Mouse (Mus musculus) T-helper 2 cell (primary cell): ENCODE measurements around the gene 1700024G13Rik.
"Not testable (repeated sequence)": the region's sequence is repeated elsewhere in the genome, so short reads cannot be mapped to it uniquely, and the experiment has no call there.

Experiments used
- in situ Hi-C: fragments of 300-600 bp; cut with MboI, MseI; formaldehyde crosslinking; loops from one replicate; pipeline ENCODE4 v1.15.1; 2025; ENCODE audit warnings: high pct_unique_total_duplicates

1700024G13Rik gene

GRCm38 (mm10) chr14:32388196-32388595 lies at the start of gene 1700024G13Rik:
Gene 1700024G13Rik (minus strand): TSS chr14:32388391.
- in situ Hi-C loops, result no loop called here

- in situ Hi-C loops, result no loop called here
Observed at GRCm38 (mm10) chr14:32437352-32437793, 49.2 kb upstream of the 1700024G13Rik start.

GRCm38 (mm10) chr14:32429030-32429602 lies 40.9 kb upstream of the 1700024G13Rik start:
- in situ Hi-C loops, result no loop called here

DNA sequence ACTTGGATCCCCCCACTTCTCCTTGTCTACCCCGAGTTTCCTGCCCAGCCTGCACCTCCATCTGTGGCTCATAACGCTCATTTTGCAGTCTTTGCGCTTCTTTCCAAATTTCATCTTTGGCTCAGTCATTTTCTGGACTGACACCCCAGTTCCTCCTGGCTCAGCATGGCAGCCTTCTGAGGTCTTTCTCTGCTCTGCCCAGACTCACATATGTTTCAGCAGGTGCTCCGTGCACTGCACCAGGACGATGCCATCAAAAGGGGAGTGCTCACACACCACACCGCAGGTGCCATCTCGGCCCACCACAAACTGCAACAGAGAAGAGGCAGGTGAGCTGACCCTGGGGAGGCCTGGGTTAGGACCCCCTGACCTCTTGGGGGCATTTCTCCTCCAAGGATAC lies 35.8 kb upstream of the 1700024G13Rik start:
- in situ Hi-C loops, result no loop called here

GRCm38 (mm10) chr14:32418747-32419146 lies 30.6 kb upstream of the 1700024G13Rik start:
- in situ Hi-C loops, result no loop called here

- in situ Hi-C loops, result no loop called here
Observed at GRCm38 (mm10) chr14:32412075-32412474, 23.9 kb upstream of the 1700024G13Rik start.

DNA sequence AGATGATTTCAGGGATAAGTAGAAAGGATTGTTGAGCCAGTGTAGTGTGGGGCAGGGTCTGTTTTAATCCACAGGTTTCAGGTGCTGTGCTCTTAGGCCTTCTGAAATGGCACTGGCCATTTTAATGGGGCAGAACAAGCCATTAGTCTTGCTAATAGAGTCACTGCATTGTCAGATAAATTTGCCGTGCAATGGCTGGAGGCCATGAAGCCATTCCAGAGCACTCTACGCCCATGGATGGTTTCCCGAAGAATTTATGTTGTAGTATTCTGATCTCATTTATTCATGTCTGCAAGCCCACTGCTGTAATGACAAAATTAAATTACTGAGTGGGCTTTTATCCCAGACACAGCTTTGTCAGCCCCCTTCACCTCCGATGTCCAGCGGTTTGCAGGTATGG lies 21.9 kb upstream of the 1700024G13Rik start:
- in situ Hi-C loops, result no loop called here

GRCm38 (mm10) chr14:32405399-32405798 lies 17.2 kb upstream of the 1700024G13Rik start:
- in situ Hi-C loops, result not testable (repeated sequence)

DNA sequence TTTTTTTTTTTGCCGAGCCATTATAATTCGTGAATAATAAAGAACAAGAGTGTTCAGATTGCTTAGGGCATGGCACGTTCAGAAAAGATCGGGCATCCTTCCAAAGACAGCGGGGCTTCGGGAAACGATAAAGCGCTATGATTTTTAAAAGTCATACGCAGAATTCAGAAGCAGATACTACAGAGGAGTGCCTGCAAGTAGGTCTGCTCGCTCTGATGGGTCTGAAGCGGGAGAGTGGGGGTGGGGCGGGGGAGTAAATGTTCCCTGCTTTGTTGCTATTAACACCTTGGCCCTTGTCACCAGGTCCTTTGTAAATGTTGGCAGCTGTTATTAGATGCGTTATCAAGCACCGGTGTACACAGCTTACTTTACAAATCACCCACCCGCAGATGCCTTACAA lies 6.6 kb downstream of the 1700024G13Rik start:
- in situ Hi-C loops, result no loop called here

DNA sequence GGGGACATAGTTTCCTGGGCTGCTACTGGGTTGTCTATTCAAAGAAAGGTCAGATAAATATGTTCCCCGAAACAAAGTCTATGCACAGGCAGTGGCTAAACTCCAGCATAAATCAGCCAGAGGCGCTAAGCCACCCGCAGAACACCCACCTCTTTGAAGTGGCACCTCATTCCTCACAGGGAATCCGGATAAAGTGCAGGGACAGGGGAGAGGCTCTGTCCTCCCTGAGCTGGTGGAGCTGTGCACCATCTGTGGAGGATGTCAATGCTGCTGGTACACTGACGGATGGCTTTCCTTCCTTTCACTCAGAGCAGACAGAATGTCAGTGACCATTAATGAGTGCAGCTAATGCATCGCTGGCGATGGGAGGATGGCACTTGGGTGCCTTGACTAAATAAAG lies 7.1 kb downstream of the 1700024G13Rik start:
- in situ Hi-C loops, result no loop called here

GRCm38 (mm10) chr14:32380099-32380480 lies 8.1 kb downstream of the 1700024G13Rik start:
- in situ Hi-C loops, result no loop called here

DNA sequence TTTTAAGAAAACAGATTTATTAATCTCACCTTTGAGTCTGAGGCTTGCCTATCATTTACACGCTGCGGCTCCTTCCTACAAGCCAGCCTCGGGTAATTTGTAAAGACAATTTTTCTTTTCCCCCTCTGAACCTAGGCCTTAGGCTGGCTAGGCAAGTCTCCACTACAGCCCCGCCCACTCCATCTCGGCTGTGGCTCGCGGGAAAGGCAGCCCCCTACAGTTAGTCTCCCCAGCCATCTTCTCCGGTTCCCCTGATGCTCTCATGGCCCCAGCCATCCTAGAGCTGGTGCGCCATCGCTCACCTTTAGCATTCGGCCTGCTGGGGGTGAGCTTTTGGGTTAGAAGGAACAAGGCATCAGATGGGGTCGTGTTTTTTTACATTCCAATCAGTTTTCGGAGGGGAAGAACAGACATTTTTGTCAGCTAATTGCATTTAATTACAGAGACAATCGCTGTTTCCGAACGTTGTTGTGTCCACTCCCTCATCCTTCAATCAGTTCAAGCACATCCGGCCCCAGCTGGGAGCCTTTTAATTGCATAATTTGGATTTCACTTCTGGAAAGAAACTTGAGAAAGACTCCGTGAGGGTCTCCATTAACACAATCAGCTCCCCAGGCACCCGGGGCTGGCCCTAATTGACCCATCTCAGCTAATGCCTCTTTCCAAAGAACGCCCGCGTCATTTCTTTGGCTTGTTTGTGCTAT lies 8.6 kb downstream of the 1700024G13Rik start:
- in situ Hi-C loops, result no loop called here

GRCm38 (mm10) chr14:32372510-32372909 lies 15.7 kb downstream of the 1700024G13Rik start:
- in situ Hi-C loops, result no loop called here

GRCm38 (mm10) chr14:32369756-32370155 lies 18.4 kb downstream of the 1700024G13Rik start:
- in situ Hi-C loops, result no loop called here

DNA sequence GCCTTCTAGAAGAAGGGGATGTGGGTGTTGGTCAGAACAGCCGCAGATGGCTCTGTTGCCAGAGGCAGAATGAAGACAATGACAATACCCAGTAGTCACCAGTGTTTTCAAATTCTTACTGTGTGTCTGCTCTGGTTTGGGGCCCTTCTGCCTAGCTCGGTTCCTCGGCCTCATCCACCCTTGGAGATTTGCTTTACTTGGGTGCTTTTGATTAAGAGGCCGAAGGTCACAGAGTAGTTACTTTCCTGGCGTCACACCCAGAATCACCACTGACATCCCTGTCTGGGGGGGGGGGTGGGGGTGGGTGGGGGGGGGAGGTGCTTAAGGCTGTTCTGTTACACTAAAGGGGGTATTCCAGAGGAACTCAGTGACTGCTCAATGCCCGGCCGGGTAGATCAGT lies 23.8 kb downstream of the 1700024G13Rik start:
- in situ Hi-C loops, result no loop called here

DNA sequence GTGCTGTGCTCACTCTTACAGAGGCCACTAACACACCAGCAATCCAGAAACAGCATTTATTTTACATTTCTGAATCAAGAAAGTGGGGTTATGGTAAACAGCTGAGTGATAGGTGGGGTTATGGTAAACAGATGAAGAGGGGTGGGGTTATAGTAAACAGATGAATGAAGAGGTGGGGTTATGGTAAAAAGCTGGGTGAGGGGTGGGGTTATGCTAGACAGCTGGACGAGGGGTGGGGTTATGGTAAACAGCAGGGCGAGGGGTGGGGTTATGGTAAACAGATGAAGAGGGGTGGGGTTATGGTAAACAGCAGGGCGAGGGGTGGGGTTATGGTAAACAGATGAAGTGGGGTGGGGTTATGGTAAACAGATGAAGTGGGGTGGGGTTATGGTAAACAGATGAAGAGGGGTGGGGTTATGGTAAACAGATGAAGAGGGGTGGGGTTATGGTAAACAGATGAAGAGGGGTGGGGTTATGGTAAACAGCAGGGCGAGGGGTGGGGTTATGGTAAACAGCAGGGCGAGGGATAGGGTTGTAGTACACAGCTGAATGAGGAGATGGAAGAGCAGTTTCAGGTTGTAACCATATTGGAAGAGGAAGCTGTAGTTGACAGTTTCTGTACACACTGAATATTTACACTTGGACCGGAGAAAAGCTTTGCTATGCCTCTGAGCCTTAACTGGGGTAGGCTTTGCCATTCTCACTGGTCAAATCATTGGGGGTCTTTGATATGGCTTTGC lies 36.8 kb downstream of the 1700024G13Rik start:
- in situ Hi-C loops, result not testable (repeated sequence)

- in situ Hi-C loops, result no loop called here
Observed at GRCm38 (mm10) chr14:32347307-32347706, 40.9 kb downstream of the 1700024G13Rik start.

- in situ Hi-C loops, result no loop called here
Observed at GRCm38 (mm10) chr14:32344694-32345093, 43.5 kb downstream of the 1700024G13Rik start.

- in situ Hi-C loops, result no loop called here
Observed at GRCm38 (mm10) chr14:32344176-32344575, 44.0 kb downstream of the 1700024G13Rik start.

DNA sequence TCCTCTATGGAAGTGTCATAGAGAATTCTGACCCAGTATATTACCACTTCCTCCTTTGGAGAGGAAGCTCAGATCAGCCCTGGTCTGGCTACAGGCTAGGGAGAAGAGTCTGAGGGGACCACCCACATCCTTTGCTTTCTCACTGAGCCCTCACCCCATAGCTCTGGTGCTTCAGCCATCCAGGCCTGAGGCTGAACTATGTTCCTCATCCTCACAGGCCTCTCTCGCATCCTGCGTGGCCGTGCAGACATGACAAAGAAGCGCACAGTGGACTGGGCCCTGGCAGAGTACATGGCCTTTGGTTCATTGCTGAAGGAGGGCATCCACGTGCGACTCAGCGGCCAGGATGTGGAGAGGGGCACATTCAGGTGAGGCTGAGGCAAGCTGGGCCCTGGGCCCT lies 46.4 kb downstream of the 1700024G13Rik start:
- in situ Hi-C loops, result no loop called here

GRCm38 (mm10) chr14:32336547-32336946 lies 51.6 kb downstream of the 1700024G13Rik start:
- in situ Hi-C loops, result no loop called here

- in situ Hi-C loops, result no loop called here
Observed at GRCm38 (mm10) chr14:32336021-32336420, 52.2 kb downstream of the 1700024G13Rik start.
